Mouse (Mus musculus): ENCODE measurements around the gene Ccdc61.
"Not testable (repeated sequence)": the region's sequence is repeated elsewhere in the genome, so short reads cannot be mapped to it uniquely, and the experiment has no call there.

The Ccdc61 gene

DNA sequence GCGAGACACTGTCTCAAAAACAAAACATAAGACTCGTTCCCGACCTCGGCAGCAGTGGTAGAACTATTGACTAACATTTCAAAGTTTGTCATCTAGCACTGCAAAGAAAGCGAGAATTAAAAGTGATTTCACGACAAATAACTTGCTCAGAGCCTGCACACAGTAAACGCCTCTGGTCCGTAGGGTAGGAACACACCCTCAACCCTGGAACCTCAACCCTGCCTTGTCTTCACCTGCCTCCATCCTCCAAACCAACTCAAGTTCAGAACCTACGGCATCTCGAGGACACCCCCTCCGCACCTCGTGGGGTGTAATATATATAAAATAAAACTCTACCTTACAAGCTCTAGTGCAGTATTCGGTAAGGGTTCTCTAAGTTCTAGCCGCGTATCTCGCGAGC, 418 bp downstream of the Ccdc61 start:
- no peak for DNase-seq

DNA sequence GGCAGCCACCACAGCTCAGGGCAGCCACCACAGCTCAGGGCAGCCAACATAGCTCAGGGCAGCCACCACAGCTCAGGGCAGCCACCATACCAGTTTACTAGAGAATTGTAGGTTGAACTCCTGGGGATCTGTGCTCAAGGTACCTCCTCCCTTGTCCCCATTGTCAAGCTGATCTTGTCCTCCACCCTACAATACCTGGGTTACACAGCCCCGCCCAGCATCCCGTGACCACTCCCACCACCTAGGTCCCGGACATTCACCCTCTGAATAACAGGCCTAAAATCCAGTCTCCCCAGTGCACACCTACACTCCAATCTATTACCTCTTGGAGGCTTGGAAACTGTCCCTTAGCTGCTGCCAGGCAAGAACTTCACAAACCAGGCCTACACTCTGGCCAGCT, 5.2 kb downstream of the Ccdc61 start:
- no peak for DNase-seq

DNA sequence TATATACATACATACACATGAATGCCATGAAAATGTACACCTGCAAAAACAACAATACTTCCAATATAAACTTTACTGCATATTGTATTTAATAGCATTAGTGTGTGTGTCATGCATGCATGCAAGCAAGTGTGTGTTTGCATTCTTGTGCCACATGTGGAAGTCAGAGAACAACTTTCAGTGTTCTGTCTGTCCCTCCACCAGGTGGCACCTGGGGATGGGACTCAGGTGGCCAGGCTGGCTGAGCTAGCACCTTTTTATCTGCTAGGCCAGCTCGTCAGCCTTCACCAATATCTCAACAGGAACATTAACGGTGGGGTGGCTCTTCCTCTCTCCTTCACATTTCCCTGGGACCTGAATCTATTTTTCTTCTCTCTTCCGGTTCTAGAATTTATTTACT, 7.7 kb downstream of the Ccdc61 start:
- peak in 1 of 2 experiments; percentile 24 for DNase-seq

DNA sequence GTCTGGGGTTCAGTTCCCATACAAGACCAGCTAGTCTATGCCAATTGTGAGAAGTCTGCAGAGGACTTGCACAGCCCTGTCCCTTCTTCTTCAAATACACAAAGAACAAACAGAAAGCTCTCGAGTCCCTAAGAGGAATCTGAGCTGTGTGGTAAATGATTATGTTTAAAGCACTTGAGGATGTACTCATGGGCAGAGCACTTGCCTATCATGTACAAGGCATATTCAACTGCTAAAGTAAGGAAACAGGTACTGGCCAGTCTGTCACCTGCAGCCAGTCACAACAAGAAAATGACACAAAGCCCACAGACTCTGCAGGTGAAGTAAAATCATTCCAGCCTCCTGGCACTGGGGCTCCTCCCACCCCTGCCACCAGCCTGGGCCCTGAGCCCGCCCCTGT, 9.7 kb downstream of the Ccdc61 start:
- no peak for DNase-seq

DNA sequence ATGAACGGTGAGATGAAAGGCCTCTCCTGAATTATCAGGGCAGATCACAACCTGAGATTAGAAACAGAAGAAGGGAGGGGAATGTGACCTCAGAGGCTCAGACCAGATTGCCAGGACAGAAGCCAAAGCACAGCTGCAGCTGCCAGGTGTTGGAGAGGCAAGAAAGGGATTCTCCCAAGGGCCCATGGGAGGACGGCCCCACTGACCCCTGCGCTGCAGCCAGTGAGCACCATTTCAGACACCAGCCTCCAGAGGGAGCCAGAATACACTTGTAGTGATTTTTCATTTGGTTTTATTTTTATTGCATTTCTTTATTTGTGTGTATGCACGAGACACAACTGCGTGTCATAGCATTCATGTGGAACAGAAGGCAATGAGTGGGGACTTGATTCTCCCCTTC, 13.7 kb downstream of the Ccdc61 start:
- DNase-seq = peak; percentile 72 to 77

DNA sequence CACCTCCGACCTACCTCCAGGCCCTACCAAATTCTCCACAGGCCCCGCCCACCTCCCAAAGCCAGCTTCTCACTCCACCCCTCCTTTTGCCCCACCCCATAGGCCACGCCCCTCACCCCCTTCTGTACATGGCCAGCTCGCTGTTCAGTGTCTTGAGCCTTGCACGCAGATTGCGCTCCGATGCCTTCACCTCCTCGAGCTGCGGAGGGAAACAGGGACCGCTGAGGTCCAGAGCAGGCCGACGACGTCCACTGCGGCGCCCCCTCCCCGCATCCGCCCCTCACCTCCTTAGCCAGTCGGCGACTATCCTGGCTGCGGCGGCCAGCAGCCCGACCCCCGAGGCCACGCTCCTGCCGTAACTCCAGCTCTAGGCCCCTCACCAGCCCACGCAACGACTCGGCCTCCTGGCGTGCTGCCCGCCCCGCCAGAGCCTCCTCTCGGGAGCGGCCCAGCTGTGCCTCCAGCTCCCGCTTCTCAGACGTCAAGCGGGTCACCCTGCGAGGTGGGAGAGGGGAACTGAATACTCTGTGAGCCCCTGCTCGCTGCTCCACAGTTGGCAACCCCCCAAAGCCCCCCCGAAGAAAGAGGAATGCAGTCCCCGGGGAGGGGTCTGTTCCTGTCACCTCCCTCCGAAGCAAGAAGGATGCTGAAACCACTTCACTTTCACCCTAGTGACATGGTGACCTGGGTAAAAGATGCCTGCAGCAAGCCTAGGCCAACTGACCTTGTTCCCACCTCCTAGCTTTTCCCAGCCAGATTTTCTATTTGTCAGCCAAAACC, 16.4 kb downstream of the Ccdc61 start:
- DNase-seq = peak; percentile 82 to 85

DNA sequence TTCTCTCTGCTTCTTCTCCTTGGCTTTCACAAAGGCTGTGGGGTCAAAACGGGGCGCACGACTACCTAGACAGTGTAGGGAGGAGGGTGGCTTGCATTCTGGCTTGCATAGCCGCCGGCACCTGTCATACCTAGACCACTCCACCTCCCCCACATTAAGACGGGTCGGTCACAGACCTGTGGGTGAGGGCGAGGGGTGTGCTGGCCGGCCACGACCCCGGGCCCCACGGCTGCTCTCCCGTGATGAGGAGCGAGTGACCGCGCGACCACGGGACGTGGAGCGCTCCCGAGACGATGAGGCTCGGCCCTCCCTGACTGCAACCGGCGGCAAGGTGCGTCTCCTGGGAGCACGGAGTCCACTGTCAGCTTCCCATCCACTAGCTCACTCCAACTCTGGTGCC, 17.2 kb downstream of the Ccdc61 start:
- no peak for DNase-seq

DNA sequence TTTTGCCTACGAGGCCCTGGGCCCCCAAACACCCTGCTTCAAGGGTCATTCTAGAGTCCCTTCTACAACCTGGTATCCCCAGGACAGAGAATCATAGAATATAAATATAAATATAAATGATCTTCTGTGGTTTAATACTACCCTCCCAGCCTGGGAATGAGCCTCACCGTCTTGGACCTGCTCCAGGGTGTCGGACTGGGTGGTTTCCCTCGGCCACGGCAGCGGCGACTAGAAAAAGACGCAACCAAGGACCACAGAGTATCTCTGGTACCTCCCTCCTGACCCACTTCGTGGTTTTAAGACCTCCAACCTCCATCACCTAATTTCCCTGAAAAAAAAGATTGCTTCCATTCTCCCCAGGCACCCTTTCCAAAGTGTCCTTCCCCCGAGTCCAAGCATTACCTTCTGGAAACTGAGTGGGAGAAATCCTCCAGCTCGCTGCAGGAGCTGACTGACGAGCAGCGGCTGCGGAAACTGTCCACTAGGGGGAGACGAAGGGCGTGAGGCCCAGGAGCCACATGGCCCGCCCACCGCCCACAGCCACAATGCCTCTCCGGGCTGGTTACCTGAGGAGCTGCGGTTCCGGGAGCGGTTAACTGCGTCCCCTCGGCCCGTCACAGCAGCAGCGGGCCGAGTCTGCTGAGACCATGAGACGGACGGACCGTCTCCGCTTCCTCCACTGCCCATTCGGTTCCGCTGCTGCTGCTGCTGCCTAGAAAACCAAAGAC, 18.2 kb downstream of the Ccdc61 start:
- DNase-seq = peak; percentile 94 to 95

DNA sequence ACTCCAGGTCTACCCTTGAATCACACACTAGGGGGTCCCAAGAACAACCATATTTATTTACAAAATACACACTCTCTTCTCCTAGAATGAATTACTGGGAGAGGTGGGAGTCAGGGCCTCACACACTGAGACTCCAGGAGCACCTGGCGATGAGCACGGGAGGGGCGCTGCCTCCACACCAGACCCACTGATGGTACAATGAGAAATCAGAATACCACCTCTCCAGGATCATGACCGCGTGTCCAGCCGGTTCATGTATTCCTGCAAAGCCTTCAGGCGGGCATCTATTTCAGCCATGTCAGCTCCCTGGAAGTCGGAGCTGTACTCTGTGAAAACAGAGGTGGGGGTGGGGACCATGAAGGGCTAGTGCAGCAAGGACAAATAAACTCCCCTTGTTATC, 19.4 kb downstream of the Ccdc61 start:
- DNase-seq = no peak

DNA sequence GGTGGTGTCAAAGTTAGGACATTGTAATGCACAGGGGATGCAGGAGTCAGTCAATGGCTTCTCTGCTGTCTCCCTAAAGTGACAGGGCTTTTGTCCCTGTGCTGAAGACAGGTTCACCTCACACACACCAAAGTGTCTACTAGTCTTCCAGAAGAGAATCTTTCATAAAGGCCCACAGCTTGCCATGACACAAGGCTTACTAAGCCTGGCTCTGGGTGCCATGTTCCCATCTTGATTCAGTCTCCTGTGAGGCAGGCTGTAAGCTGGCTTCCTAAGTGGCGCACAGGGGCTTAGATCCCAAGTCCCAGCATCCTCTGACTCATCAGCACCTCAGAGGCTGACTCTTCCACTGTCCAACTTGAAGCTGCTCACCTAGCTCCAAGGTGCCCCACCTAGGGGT, 23.3 kb downstream of the Ccdc61 start:
- DNase-seq = no peak

DNA sequence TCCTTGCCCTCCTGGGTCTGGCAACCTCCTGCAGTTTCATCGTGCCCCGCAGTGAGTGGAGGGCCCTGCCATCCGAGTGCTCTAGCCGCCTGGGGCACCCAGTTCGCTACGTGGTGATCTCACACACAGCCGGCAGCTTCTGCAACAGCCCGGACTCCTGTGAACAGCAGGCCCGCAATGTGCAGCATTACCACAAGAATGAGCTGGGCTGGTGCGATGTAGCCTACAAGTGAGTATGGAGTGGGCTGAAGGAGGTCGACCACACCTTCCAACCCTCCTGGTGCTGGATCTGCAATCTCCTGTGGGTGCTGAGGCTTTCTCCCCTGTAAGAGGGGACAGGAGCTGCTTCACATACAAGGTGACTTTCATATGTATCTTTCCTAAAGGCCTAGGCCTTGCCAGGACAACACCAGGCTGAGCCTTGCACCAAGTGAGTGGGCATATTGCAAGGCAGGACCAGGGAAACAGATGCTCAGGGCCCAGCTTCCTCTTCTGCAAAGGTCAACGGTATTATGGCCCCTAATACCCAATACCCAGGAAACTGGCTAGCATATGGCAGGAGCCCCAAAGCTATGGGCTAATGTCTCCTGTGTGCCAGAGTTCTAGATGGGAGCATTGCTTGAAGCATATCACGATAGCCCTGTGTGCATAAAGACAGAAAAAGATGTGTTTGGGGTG, 25.3 kb downstream of the Ccdc61 start:
- no peak for DNase-seq

DNA sequence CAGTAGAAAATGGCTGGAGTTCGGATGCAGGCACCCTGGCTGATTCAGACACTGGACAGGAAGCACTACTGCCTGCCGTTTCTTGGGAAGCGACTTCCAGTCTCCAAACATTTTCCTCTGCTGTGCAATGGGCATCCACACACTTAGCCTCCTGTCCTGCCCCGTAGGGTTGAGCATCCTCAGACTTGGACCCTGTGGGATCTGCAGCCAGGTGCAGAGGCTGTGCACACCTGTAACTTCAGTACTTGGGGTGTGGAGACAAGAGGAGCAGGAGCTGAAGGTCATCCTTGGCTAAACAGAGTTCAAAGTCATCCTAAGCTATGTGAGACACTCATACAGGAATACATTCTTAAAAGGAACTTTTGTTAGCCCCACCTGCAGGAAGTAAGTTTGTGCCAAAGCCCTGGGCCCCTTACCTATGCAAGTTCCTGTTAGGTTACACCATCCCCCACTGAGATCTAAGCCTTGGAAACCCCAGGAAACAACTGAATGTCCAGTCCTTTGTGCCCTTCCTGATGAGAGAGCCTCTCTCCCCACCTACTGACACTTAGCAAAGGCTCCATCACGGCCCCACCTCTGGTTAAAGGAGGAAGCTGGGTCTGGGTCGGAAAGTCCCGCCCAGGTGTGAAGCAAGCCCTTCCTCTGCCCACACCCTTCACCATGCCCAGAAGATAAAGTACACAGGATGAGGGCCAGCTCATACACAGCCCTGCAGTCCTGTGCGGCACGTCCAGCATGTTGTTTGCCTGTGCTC, 26.0 kb downstream of the Ccdc61 start:
- DNase-seq = no peak

DNA sequence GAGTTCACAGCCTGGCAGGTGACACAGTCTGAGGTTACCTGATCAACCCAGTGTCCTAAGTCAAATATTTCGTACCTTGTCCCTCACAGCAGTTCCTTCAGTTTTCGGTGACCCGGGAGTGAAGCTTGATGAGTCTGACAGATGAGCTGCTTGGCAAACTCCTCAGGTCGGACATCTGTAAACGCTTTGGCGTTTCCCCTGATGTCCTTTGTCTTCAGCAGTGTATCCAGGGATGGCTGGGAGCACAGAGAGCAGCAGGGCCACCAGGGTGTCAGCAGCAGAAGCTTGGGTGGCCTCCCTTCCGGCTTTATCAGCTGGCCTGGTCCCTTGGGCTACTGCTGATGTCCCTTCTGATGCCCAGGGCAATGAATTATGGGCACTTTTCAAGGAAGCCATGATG, 31.5 kb downstream of the Ccdc61 start:
- DNase-seq = no peak

DNA sequence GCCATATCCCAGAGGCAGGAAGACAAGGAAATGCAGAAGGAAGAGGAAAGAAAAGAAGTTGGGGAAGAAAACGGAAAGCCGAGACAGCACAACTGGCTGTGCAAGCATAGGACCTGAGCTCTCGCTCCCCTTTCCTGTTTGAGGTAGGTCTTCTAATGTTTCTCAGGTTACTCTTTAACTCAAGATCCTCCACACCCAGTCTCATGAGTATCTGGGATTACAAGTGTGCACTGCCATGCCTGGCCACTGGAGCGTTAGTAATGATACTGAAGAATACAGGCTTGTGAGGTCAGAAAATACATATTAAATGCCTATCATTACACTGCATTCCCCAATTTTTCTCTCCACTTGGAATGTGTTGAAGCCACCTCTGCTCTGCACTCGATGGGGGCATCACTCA, 34.8 kb downstream of the Ccdc61 start:
- no peak for DNase-seq

DNA sequence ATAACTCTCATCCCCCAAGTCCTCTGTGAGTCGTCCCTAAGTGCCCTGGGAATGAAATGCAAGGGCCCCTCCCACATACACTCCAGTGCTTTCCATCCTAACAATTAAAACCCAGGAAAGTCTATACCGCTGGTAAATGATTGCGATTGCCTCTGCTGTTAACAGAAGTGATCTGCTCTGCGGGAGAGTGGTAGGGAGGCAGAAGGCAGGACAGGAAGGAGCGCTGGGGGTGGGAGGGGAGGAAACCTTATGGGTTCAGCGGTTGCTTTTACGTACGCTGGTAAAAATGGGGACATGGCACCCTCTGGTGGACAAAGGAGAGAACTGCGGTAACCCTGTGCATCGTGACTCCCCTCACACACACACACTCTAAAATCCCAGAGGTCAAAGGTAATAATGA, 37.0 kb downstream of the Ccdc61 start:
- peak; percentile 81 to 83 for DNase-seq

DNA sequence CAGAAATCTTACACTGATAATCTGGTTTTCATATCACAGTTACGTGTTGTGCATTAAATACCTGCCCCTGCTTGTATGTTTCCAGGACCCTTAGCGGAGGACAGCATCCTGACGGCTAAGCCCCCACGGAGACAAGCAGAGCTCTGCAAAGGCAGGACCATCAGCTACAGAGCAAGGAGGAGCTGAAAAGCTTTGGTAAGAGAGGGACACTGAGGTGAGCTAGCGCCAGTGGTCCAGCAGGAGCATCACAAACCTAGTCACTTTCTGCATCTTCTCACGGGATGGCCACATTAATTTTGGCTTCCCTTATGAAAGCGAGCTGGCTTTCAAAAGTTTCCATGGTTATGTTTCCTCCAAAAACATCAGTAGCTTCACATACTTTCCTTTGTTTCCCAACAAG, 37.4 kb downstream of the Ccdc61 start:
- DNase-seq = no peak

DNA sequence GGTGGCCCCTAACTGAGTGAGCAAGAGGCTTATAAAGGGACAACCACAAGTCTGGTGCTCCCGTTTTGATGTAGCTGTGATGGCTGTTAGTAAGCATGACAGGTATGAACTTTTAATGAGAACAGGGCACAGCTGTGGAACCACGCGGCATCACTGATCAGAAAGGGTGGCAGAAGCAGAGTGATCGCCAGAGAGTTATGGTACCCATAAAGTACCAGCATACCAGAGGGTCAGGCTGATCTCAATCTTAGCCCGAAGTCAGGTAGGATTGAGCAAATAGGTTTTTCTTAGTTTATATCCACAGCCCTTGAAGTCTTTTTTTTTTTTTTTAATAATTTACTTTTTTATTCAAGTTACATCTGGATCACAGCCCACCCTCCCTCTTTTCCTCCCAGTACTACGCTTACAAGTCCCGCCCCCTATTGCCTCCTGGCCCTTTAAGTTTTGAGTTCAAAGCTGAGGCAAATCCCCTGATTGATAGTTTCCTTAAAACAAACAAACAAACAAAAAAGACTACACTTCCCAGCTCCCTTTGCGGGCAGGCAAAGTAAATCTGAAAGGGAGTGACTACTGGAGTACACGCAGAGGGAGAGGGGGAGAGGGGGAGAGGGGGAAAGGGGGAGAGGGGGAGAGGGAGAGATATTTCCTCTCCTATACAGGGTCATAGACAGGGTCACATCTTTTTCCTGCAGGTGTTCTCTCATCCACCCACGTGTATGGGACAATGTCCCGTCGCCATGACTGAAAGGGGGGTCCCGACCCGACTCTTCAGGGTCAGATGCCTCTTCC, 38.0 kb downstream of the Ccdc61 start:
- peak; percentile 31 to 42 for DNase-seq

DNA sequence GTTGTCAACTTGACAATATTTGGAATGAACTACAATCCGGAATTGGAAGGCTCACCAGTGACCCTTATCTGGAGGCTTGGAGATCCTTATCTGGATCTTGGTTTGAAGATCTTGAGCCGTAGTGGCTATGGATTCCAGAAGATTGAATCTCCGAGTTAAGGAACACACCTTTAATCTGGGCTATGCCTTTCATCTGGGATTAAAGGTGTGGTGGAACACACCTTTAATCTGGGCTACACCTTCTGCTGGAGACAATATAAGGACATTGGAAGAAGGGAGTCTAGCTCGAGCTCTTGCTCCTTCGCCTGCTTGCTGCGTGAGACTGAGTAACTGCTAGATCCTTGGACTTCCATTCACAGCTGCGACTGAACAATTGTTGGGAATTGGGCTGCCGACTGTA, 39.2 kb downstream of the Ccdc61 start, which contains the start of gene Pglyrp1:
Gene Pglyrp1 (plus strand): TSS at position 301 of the 400 bp plus-strand sequence.
- not testable (repeated sequence) for DNase-seq

DNA sequence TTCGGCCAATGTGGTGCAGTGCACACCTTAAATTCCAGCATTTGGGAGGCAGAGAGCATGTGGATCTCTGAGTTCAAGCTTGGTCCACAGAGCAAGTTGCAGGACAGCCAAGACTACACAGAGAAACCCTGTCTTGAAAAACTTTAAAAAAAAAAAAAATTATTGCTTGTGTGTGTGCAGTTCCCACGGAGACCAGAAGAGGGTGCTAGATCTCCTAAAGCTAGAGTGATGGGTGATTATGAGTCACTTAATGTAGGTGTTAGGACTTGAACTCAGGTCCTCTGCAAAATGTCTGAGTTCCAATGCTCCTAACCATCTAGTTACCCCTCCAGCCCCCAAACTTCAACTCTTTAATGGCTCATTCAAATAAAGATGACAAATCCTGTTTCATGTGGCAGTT, 41.7 kb downstream of the Ccdc61 start:
- no peak for DNase-seq

DNA sequence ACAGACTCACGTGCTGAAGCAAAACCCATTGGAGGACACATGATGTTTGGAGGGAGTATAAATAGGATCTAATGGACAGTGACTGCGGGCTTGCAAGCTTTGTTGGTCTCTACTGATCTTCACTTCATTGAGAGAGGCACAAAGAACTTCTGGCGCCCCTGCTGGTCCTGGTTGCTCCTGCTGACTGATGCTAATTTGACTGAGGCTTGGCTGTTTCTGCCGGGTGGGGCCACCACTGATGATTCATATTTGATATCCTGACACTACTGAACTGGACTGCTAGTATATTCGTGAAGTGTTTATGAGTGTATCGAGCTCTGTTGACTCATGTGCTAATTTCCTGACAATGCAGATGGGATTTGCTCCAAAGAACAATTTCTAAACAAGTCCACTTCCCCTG, 47.4 kb downstream of the Ccdc61 start:
- DNase-seq = no peak

DNA sequence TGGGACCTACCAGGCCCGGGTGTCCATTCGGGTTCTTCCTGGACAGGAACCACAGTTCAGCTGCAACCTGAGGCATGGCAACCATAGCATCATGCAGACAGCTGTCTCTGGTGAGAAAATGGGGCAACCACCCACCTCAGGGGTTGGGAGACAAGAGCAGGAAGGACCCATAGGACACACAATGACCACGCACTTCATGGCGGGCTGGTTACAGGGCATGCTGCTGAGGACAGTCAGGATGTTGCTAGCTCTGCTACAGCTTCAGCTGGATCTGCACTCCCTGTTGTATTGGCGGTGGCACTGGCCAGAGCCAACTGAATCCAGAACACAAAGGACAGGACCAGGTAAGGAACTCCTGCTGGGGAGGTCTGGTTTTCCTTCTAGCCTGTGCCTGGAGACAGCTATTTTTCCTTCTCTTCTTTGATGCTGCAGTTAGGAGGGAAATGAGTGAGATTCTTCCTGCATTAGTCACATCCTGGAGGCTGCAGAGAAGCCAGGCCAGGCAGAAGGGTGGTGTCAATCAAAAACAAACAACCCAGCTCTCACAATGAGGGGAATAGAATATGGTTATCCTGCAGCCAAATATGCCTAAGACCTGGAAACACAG, 51.8 kb downstream of the Ccdc61 start:
- DNase-seq = no peak

DNA sequence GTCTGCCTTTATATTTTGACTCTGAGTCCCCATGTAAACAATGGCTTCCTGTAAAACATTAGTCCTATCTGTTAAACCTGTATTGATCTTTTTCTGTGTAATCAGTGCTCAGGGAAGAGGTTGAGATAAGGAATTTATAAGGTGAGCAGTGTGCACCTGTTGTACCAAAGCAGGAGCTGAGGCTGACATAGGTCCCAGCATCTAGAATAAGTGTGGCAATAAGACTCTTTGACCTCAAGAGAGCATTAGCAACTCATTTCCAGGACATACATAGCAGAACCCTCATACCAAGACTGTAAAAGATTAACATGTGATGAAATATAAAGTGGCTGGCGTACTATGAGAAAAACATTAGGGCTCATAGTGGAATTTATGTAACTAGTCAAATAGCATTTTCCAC, 61.8 kb downstream of the Ccdc61 start:
- no peak for DNase-seq
